Mouse (Mus musculus) heart, postnatal 25 days (tissue): Measurements from ENCODE around the gene Donson. TPM values are rescaled to one million over a fixed set of nuclear protein-coding genes. Genes with fewer than 3 reads are reported as not detected.

Experiments used
- DNase-seq: peaks from one replicate; pipeline ENCODE4 v3.0.0; 2022; ENCODE audit warnings: low spot score
- intact Hi-C: fragments of 180-260 bp; cut with DNase I; formaldehyde crosslinking; loops from one replicate; pipeline ENCODE4 v1.15.1; 2025
- total RNA-seq, 2 experiments: library from RNA; stranded (reverse); gene quantifications; 2 replicates each; pipeline ENCODE4 v1.2.3; 2021

Donson gene
- total RNA-seq = 1 to 10 TPM; 2.5 to 3.7 TPM

DNA sequence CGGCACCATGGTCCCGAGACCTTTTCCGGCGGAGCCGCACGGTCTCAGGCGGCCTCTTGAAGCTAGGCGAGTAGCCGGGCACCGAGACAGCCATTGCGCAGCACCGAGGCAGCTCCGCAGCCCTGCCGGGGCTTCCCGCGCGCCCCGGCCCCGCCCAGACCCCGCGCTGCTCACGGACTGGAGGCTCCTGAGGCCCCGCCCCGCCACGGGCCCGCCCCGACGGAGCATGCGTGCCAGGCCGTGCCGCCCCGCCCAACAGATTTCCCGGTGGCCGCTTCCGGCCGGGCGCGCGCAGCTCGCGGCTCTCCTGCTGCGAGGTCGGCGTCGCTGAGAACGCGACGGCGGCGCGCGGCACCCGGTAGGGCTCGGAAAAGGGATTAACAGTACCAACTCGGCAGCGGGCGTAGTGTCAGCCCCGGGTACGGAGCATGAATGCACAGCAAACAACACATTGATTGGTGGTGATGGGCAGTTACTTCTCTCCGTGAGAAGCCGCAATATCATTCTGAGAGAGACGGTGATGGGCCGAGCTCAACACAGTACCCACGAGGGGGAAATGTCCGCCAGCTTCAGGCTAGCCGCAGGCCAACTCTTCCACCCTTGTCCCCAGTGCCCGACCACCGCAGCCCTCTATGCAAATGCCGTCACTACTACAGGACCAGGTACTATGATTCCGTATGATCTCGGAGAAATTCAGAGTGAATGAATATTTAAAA, at the start of gene Donson:
Donson (minus strand) TSS at position 152 of the 716 bp plus-strand sequence.
- DNase-seq = peak; percentile 86
- intact Hi-C loops = loop anchor here (2.0 to 5.0 kb wide), 2 partner anchors 40 to 91 kb away; partner anchors contain the start of gene Tmem50b

DNA sequence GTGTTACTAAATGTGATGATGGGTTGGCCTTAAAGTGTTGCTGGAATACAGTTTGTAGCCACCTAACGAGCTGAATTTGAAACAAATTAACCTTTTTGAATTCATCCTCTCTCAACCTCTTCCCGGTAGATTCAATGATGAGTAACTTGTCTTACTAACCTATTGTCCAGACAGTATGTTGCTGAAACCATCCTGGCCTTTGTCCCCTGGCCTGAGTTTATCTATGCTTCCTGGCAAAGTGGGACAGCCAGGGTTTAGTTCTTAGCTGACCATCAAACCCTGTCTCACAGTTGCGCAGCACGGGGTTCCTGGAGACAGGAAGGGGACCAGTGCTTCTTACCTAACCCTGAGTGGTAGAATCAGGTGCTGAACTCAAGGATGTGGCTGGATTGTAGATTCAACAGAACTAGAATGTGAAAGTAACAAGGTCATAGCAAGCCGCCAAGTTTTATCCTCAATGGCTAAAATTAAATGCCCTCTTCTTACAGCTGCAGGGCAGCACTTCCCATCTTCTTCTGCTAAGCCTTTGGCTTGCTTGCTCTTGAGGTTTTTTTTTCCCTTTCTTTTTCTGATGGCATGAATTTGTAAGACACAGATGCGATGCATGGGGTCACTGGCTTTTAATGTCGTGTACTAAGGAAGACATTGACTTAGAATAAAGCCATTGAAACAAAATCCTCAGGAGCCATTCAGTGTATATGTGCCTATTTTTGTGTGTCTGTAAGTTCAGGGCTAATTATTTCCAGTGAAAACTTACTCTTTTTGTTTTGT, 47.7 kb upstream of the Donson start:
- DNase-seq = no peak
- intact Hi-C loops = loop anchor here (5.0 kb wide), 1 partner anchor 51 kb away; no protein-coding TSS in a partner anchor

DNA sequence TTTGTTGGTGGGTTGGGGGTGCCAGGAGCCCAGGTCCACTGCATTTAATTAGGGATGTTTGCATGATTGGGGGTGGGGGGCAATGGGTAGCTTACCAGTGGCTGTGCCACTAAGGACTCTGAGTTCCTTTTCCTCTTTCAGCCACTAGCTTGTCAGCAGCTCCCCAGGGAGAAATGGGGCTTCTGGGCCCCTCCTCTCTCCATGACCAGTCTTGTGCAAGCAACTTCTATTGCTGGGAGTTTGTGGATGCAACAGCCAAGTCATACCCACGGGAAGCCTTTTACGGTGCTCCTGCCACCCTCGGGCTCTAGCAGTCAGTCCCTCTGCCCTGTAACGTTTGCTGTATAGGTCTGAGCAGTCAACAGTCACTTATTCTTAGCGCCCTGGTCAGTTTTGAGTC, 46.2 kb upstream of the Donson start:
- peak; percentile 35 for DNase-seq
- intact Hi-C loops = loop anchor here (5.0 kb wide), 1 partner anchor 53 kb away; no protein-coding TSS in a partner anchor

DNA sequence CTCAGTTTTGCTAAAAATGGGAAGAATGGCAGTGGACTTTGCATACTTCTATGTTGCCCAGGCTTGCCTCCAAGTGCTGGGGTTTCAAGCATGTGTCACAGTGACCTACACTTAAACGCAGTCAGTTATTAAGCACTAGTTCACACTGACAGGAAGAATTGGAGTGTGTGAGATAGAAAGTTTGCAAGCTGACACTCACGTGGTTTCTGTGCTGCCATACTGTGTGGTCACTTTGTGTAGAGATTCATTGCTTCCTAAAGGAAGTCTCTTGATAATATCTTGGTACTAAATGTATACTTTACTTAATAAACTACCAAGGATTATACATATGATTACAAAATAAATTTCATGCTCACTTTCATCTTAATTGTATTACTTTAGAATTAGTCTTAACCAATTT, 44.2 kb upstream of the Donson start:
- no peak for DNase-seq
- intact Hi-C loops = no loop called here

DNA sequence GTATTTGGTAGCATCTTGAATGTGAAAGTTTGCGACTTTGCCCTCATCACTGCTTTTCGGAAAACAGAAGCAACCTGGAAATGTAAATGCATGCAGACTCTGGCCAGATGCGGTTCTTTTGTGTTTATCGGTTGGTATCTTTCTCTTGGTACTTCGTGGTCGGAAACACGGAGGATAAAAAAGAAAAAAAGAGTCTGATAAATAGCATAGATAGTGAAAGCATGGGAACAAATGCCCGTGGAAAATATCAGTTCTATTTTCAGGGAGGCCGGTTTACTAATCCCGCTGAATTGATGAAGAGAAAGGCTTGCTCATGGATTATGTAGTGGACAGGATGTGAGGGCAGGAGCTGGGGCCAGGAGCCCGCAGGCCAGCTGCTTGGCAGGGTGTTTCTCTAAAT, 41.9 kb upstream of the Donson start:
- no peak for DNase-seq
- intact Hi-C loops = no loop called here

DNA sequence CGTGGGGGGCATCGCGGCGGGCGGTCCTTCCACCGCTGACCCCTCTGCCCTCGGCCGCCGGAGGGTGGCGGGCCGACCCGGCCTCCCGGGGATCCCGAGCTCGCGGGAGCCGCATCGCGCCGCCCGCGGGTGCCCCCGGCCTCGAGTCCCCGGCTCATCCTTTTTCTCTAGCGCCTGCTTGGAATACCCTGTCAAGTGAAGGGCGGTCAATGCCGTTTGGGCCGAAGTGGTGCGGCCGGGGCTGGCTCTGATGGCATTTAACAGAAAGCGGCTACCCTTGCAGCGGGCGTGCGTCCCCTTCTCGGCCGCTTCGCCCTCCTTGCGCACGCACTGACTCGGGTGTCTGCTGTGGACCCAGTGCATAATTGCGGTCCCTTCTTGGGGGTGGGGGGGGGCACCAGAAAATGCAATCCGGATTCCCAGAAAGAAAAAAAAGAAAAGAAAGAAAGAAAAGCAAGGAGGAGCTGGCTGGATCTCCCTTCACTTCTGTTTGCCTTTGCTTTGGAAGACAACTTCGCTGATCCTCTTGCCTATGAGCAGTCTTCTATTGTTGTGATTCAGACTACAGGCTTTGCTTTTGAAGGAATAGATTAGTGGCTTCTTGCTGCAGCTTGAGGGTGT, 41.4 kb upstream of the Donson start:
- peak; percentile 26 for DNase-seq
- intact Hi-C loops = loop anchor here (10.0 kb wide), 1 partner anchor 565 kb away; the partner anchor contains the start of gene Kcne2

DNA sequence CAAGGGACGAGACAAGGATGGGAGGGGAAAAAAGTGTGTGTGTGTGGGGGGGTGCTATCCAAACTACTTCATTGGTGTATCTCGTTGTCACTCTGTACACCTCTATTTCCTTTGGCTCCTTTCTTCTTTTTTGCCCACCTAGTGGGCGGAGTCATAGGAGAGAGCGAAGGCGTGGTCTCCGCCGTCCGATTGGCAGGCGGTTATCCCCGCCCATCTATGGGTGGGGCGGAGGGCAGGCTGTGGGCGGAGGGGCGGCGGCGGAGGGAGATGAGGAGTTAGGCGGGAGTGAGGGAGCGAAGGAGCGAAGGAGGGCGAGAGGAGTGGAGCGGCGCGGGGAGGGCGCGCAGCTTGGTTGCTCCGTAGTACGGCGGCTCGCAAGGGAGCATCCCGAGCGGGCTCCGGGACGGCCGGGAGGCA, 40.5 kb upstream of the Donson start, which contains the start of gene Itsn1:
Itsn1 (plus strand) TSS at position 216 of the 417 bp plus-strand sequence.
- intact Hi-C loops = loop anchor here (10.0 kb wide), 1 partner anchor 566 kb away; the partner anchor contains the start of gene Kcne2
- DNase-seq = peak; percentile 97

DNA sequence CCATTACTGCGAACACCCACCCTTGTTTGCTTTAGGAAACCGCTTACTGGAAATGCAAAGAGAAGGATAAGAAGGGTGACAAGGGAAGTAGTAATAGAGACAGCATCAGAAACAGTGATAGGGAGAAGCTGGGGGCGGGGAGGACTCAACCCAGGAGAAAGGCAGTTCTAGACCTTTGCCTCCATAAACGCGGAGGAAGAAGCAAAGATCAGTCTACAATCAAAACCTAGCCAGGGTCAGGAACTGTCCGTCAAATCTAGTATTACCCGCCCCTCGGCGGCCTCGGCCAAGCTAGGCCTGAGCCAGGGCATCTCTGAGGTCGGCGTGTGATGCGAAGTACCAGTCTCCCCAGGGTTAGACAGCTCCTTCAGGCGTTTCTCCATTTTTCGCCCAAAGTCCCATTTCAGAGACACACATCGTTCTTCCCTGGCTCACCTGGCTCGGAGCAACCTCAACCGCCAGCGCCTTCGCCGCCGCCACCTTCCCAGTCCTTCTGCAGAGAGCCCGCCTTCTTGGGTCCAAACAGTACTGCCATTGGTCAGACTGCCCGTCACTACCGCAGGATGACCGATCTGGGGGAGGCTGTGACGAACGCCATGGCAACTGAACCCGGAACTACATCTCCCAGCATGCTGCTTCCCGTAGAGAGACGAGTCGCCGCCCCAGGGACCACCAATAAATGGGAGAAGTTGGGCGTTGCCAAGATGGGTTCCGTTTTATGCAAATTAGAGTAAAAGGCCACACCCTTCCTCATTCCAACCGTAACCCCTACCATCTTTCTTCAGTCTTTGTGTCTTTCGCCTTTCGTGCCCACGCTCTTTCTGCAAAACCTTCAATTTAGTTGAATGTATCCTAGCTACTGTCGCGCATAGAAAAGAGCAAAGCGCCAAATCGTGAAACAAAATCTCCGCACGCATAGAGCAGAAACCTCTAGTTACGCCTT, 39.8 kb upstream of the Donson start, which contains the start of gene Cryzl1:
Cryzl1 (minus strand) TSS at position 853 of the 943 bp plus-strand sequence.
- intact Hi-C loops = loop anchor here (10.0 kb wide), 1 partner anchor 566 kb away; the partner anchor contains the start of gene Kcne2
- peak; percentile 98 for DNase-seq

DNA sequence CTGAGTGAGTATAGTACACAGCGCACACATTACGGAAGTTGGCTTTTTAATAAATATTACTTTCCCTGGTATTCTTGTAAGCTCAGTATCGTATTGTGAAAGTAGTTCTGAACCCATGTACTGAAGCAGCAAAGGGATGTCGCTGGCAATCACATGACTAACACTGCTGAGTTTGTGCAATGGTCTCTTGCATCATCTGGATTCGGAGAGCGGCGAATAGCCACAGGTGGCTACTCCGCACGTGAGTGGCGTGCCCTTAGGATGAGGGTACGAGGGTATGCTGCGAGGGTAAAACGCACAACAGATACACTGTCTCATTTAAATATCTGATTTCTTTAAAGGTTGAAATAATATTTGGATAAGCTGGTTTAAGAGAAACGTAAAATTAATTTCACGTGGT, 38.9 kb upstream of the Donson start:
- DNase-seq = no peak
- intact Hi-C loops = loop anchor here (10.0 kb wide), 1 partner anchor 567 kb away; the partner anchor contains the start of gene Kcne2

DNA sequence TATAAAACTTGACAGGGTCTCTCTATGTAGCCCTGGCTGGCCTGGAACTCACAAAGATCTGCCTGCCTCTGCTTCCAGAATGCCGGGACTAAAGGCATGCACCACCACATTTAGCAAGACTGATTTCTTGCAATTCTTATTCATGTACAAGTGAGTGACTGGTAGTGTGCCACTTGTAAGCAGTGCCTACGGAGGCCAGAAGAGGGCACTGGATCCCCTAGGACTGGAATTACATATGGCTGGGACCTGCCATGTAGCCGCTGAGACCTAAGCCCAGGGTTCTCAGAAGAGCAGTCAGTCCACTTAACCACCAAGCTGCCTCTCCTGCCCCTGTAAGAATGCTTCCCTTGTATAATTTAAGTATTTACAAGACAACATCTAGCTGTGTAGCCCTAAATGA, 35.7 kb upstream of the Donson start:
- intact Hi-C loops = loop anchor here (1.0 to 10.0 kb wide), 3 partner anchors 159 to 571 kb away; partner anchors contain the start of gene Kcne2
- no peak for DNase-seq

DNA sequence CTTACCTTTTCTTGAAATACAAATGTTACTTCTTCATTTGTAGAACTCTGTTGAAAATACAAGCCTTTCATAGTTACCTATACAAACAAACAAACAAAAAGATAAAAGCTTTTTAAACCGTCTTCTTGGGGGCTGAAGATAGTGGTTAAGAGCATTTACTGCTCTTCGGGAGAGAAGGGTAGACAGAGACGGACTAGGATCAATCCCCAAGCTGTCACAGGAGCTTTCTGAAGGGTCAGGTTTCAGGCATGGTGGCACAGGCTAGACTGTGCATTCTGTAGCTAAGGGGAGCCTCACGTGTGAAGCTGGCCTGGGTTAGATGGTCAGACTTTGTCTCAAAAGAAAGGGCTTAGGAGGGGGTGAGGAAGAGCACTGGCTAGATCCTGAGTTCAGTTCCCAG, 28.8 kb upstream of the Donson start:
- DNase-seq = no peak
- intact Hi-C loops = no loop called here

DNA sequence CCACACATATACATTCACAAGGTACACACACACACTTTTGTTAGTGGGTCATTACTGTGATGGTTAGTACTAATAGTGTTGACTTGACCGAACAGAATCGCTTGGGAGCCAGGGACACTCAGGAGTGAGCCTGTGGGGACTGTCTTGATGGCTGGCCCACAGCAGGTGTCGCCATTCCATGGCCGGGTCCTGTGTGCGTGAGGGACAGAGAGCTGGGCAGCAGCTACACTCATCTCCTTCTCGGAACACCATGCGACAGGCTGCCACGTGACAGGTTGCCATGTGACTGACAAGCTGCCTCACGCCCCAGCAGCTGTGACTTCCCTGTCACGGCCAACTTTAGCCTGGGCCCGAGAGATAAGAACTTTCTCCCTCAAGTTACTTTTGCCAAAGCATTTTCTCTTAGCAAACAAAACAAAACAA, 28.4 kb upstream of the Donson start:
- intact Hi-C loops = no loop called here
- peak; percentile 40 for DNase-seq

DNA sequence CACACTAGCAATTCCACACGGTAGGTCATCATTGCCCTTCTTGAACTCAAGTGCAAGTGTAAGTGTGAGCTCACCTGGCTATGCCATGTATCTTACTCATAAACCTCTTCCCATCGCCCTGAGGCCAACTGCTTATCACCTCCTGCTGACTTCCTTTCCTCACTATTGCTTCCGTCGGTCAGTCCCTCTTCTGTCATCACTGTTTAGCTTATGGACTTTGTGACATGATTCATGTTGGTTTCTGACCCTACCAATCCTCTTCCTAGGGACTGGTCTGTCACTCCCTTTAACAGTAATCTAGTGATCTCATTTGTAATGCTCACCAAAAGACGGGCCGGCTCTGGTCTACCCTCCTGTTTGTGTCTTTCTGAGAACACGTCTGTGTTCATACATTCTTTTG, 21.7 kb upstream of the Donson start:
- no peak for DNase-seq
- intact Hi-C loops = no loop called here

DNA sequence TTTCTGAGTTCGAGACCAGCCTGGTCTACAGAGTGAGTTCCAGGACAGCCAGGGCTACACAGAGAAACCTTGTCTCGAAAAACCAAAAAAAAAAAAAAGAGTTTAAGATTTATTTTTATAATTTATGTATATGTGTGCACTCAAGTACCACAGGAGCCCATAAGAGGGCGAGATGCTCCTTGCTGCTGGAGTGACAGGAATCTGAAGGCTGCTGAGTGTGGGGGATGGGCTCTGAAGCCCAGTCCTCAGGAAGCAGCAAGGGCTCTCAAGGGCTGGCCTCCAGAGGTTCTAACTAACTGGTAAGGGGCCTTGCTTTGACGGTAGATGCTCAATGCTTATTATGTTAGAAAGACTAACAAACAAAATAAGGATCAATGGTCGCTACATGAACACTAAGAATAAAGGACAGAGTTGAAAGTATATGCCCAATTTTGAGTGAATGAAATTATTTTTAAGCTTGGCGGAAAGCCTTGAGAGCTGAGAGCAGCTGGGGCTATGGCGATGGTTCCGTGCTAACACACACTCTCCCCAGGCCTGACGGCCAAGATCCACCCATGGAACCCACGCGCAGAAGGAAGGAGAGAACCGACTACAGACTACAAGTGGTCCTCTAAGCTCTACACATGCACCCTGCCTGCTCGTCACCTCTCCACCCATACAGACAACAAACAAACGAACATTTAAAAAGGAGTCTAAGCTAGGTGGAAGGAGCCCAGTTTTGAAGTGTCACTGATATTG, 16.2 kb upstream of the Donson start:
- no peak for DNase-seq
- intact Hi-C loops = no loop called here

DNA sequence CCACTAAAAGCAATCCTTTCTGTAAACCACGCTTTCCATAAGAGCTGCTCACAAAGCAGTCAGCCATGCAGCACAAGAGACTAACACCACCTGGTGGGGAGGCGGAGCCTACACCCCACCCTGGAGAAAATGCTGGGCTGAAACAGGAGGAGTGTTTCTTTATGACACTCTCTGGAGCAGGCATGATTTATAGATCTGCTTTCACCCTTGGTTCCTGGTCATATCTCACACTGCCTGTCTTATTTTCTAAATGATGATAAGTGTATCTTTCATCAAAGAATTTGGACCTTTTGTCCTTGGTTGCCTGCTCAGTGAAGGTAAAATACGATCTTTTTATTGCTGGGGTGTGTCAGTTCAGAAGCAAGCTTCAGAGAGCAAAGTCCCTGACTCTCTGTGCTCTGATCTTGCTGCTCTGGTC, 14.2 kb upstream of the Donson start:
- DNase-seq = no peak
- intact Hi-C loops = no loop called here

DNA sequence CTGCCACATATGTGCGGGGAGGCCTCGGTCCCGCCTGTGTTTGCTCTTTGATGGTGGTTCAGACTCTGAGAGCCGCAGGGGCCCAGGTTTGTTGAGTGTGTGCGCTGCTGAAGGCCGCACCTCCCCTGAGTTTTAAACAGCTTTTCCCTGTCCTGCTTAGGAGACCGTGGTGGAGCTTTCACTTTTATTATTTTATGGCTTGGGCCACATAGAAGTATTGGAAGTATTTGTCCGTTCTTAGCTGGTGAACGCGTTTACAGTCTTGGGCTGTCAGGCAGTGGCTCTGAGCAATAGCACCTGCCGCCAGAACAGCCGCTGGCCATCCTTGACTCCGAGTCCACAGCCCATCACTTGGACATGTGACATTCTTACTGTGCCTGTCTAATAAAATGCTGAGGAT, 13.3 kb upstream of the Donson start:
- intact Hi-C loops = no loop called here
- DNase-seq = no peak

DNA sequence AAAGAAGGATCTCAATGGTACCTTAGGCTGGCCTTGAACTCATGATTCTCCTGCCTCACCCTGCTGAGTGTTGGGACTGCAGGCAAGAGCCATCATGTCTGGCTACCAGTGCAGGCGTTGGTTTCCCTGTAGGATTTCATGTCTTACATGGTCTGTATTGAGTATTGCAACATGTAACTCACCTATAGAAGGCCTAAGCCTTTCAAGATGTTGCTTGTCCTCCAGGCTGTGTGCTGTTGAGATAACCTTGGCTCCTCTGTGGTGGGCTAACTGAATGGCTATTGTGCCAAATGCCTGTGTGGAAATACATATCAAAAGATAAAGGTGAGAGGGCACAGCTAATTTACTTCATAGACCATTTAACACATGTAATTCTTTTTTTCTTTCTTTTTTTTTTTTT, 10.4 kb upstream of the Donson start:
- intact Hi-C loops = loop anchor here (10.0 kb wide), 2 partner anchors 186 to 606 kb away; partner anchors contain the start of gene Smim11
- no peak for DNase-seq

DNA sequence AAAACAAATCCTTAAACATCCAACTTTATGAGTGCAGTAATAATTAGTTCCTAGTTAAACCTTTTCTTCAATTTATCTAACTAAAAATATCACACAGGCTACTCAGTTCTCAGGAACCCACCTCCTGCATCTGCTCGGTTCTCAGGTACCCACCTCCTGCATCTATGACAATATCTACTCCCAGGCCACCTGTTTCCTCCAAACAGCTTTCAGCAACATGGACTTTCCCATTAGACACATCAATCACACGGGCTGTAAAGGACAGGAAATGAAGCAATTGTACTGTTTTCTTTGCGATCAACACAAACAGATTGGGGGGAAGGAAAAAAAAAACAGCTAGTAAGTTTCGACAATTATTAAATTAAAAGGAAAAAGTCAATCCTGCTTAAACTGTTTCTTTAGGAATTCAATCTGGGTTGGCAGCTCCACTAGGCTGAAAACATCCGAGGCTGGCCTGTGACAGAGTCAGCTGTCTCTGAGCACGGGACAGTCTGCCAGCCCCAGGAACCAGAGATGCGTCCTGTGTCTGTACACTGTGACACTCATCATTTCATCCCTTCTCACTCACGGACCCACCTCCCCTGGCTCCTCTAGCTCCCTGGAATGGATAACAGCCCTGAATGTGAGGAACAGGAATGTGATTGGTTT, 6.7 kb upstream of the Donson start:
- DNase-seq = no peak
- intact Hi-C loops = loop anchor here (2.0 to 10.0 kb wide), 3 partner anchors 190 to 610 kb away; partner anchors contain the start of gene Smim11
